Mouse (Mus musculus) CD4-positive, CD25-positive, alpha-beta regulatory T cell, adult 2 months (primary cell): ENCODE measurements at regions not wholly inside any gene's neighbourhood (a gene's known extent, or its start where the extent isn't known, plus 50 kb on each side); places are given as distances from the start of the nearest gene placed in this dataset.

Experiments
- DNase-seq: peaks from one replicate; pipeline ENCODE4 v3.0.0-alpha.2; 2012; ENCODE audit warnings: low read depth, low spot score

DNA sequence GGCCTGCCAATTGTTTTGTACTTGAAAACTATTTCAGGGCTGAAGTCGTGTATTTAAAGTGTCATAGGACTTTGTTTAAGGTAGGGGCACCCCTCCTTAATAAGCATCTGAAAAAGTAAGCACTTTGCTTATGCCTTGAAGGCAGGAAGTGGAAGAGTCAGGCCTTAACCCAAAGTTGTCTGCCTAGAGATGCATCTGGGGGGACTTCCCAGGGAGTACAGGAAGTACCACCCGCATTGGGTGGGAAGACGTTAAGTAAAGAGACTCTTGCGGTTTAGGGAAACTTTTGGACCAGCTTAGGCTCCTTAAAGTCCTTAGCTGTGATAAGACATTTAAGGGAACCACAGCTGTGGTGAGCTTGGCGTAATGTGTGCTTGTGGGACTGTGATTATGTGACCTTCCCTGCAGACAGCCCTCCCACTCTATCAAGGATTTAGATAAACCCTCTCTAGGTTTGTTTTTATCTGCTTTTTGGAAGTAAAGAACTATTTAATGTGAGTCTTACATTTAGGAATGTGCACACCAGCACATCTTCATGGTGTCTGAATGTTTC, 150.9 kb upstream of the Trib2 start:
- DNase-seq = peak; percentile 74

DNA sequence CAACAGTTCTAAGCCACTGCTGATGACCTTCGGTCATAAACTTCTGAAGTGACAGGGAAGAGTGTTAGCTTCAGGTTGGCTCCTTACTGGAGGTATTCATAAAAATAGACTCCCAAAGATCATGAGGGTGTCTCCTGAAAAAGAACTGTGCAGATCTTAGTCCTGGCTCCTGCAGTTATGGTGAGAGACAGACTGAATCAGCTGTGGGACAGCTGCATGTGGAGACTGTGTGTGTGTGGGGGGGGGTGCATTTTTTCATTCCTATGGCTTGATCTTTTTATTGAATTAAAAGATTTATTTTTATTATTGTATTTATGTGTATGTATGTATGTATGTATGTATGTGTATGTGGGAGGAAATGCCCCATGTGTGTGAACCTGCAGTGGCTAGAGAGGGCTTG, 149.9 kb upstream of the Trib2 start:
- DNase-seq = no peak

DNA sequence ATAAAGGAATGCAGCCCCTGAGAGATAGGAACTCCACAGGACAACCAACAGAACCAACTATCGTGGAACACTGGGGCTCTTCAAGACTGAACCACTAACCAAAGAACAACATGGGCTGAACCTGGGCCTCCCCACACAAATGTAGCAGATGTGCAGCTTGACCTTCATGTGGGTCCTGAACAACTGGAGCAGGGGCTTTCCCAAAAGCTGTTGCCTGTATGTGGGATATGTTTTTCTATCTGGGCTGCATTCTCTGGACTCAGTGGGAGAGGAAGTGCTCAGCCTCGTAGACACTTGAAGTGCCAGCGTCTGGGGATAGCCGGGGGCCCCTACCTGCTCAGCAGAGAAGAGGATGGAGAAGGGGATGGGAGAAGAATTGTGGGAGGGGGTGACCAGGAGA, 149.2 kb upstream of the Trib2 start:
- no peak for DNase-seq

DNA sequence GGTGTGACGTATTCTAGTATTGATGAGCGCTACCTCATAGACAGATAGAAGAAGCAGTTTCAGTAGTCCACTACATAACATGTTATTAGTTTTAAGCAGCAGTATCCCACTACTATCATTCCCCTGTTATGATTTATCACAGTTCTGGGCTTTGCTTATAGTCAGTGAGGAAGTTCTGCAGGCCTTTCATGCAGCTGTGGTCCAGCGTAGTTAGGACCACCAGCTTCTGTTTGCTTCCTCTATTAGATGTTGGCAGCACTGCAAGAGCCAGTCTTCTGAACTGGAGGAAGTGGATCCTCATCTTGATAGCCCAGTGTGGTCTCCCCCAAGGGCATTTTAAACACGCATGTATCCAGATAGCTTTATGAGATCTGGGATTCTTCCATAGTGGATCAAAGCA, 147.4 kb upstream of the Trib2 start:
- DNase-seq = no peak

DNA sequence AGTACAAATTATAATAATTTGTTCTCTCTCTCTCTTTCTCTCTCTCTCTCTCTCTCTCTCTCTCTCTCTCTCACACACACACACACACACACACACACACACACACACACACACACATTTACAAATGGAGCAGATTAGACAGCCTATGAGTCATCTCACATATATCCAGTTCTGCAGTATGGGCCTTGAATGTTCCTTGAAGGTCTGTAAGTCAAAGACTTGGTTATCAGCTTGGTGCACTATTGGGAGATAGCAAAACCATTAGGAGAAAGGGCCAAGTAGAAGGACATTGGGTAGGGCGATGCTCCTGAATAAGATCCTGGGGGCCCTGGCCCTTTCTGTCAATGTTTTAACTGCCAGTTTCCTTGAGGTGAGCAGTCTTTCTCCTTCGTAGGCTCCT, 145.1 kb upstream of the Trib2 start:
- DNase-seq = no peak

DNA sequence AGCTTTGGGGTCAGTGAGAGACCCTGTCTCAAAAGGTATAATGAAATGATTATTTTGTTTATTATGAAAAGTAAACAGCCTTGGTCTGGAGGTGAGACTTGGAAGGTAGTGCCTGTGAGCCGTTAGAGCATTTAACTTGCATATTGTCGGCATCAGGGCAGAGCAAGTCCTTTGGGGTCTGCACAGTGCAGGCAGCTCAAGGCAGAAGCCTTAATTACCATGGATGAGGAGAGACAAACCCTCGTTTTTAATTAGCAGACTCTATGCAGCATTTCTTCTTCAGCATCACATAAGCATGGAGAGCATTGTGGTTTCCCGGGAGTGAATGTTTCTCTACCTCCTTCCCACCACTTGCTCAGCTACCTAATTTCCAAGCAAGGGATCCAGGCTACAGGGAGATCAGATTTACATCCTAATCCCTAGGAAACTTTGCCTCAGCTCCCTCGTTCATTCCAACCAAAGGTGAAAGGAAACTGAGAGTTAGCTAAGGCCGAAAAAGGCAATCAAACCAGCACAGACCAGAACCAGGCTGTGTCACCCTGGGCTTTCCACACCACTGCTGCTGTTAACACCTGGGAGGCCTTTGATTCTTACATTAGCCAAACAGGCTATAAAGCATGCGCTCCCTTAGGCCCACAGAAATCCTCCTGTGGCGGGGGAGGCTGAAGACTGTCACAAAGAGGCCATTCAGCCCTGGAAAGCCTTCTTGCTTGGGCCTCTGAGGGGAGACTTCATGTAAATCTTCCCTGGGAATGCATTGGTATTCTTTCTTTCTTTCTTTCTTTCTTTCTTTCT, 120.9 kb upstream of the Trib2 start:
- no peak for DNase-seq

DNA sequence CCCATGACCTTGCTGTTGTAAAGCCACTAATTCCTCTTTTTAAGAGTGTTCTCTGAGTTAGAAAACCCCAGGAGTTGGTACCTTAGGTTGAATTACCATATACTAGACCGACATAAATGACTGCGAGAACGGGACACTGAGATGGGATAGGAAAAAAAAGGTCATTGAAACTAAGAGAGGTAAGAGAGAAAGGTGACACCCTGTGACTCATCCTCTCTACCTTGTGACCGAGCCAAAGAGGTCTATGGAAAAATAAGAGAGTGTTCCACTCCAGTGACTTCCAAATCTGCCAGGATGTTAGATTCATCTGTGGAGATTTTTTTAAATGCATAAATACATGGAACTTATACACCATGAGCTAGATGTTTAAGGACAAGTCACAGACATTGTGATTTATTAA, 115.3 kb upstream of the Trib2 start:
- peak; percentile 39 for DNase-seq

DNA sequence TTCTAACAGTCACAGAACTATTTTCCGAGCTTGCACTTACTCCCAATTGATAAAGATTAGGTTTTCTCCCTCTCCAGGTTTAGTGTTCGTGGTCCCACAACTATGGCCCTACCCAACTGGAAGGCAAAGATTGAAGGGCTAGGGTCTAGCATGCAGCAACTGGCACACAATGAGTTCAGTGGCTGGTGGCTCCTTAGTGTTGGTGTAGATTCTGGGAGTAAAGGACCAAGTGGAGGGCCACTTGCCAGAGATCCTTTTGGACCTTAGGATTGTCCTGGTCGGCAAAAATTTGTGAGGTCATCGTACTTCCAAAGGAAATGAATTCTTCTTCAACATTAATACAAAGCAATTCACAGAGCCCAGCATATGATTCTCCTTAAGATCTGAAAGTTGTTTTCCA, 114.8 kb upstream of the Trib2 start:
- no peak for DNase-seq

DNA sequence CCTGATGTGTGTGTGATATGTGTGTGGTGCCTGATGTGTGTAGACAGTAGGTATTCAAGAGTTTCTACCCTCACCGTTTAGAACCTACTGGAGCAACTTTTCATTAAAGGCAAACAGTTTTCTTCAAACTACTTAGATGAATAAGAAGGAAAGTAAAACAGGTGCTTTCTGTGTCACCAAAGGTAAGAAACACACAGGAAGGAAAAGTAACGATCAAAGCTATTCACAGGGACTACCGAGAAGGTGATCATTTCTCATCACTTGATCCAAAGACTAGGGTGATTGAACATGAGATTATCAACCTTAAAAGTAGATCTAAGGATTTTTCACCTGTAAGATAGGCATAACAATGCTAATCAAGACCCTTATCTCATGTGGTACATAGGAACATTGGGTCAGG, 113.4 kb upstream of the Trib2 start:
- peak; percentile 44 for DNase-seq

DNA sequence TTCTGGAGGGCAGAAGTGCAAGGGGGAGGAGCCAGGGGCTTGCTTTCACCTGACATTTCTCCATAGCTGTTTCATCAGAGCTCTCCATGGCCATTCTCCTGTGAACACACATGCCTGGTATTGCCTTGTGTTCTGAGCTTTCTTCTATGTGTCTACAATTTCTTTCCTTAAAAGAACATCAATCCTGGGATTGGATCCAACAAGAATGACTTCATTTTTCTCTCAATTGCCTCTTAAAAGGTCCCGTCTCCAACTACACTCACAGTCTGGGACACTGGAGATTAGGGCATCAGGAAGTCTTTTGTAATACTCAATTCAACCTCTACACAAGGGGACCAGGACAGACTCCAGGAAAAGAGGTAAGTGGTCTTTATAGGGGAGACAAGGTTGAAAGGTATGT, 112.8 kb upstream of the Trib2 start:
- DNase-seq = peak; percentile 10

DNA sequence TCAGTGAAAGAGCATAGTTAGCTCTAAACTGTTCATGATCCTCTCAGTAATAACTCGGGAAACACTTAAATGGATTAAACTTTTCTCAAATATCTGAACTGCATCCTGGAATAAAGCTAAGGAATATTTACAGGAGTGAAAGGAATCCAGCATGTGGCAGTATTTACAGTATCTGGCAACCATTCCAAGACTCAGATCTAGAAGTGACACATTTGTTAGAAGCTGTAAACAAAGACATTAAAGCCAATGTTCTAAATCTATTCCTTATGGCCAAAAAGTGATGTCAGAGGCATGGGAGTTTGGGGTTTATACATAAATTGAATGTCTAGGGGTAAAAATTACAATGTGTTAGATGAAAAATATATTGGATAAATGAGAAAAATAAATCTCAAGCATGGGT, 101.6 kb upstream of the Trib2 start:
- DNase-seq = no peak

DNA sequence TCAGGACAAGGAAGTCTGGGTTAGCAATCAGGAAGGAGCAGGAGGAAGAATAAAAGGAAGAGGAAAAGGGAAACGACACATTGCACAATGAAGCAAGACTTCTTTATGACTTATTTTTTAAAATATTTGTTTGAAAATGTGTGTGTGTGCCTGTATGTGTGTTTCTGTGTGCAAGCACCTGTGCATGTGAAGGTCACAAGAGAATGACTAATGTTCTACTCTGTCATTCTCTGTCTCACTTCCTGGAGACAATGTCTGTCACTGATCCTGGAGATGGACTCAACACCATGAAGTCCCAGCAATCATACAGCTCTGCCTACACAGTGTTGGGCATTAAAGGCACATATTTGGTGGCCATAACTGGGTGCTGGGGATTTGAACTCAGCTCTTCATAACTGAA, 96.2 kb upstream of the Trib2 start:
- DNase-seq = no peak

DNA sequence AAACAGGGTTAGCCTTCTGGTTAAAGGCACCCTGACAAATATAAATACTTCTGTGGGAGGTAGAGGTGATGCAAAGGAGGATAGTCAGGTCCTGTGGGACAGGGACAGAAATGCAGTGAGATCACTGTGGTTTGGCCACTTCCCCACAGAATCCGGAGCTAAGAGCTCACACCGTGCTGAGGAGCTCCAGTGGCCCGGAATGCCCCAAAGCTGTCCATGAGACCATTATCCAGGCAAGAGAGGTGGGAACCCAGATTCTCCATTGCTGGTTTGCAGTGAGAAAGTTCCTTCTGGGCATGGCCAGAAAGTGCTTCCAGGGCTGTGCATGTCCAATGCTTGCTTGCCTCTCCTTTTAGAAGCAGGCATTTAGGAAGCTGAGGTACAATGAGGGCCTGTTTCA, 95.8 kb upstream of the Trib2 start:
- DNase-seq = no peak

DNA sequence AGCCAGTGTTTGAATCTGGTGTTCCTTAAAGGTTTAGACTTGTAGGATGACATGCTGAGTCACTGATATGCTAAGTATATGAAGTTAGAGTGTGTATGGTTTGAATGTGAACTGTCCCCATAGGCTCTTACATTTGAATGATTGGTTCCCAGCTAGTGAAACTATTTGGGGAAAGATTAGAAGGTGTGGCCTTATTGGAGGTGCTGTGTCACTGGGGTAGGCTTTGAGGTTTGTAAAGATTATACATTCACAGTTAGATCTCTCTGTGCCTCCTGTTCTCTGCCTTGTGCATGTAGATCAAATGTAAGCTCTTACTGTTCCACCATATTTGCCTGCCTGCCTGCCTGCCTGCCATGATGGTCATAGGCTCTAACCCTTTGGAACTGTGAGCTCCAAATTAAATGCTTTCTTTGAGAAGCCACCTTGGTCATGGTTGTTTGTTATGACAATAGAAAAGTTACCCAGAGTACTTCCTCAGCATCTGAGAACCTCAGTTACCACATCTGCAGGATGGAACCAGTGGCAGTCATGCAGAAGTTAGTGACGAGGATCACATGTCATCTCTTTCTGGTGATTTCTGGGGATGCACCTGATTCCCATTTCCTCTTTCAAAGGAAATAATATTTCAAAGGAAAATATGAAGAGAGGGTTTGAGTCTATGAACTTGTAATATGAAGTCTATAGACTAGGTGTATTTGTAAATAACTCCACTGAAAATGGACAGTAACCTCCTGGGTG, 94.7 kb upstream of the Trib2 start:
- no peak for DNase-seq

DNA sequence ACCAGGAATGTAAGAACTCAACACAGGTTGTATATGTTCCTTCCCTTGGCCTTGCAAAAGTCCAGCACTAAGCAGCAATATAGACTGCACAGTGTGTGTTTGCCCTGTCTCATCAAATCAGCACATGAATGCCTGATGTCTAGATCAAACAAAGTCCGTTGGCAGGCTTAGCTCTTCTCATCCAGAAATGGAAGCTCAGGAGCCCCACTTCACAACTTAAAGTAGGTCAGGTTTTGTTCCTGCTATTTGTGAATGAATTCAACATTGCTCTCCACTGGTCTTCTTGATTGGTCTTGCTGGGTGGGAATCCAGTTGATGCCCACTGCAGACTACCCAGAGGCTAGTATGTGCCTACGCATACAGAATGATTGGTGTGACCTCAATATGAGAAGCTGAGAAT, 80.8 kb upstream of the Trib2 start:
- DNase-seq = no peak

DNA sequence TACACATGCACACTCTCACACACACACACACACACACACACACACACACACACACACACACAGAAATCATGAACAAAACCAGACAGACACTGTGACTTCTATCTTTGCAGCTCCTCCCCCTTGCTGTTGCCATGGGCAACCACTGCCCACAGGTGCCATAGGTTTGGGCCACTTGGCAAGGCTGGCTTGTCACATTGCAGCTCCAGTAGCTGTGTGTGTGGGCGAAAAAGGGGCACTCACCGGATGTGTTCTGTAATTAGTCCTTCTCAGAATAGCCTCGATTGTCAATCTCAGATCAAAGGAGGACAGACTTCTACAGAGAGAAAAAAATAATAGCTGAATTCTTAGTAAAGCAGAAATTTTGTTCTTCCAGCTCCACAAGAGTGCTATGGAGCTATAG, 79.8 kb upstream of the Trib2 start:
- DNase-seq = peak; percentile 79

DNA sequence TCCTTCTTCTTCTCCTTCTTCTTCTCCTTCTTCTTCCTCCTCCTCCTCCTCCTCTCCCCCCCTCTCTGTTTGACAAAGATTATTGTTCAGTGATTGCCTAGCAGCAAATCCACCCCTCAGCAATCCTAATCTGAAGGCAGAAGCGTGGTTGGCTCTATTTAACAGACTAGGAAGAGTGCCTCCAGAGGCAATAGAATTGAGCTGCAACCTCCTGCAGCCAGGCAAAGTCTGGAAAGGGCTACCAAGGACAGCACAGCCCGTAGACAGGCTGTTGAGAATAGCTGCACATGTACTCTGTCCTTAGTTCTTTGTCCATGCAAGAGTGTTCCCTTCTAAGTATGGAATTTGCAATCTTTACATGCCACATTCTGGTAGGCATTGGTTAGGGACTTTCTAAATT, 78.5 kb upstream of the Trib2 start:
- DNase-seq = peak; percentile 8

DNA sequence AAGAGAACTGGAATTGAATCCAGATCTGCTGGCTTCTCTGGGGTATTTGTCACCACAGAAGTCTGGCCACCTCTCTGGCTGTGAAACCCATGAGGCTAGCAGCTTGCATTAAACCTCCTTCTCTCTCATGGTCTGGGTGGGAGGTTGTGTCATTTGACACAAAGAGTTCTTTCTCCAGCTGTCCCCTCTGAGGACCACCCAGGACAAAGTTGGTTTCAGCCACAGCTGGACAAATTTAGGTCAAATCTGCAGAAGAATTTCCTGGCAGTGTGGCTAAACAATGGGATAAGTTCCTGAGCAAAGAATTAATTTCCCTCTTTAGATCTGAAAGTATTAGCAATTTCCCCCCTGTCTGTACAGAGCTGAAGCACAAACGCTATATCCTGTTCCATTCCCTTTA, 73.9 kb upstream of the Trib2 start:
- no peak for DNase-seq

DNA sequence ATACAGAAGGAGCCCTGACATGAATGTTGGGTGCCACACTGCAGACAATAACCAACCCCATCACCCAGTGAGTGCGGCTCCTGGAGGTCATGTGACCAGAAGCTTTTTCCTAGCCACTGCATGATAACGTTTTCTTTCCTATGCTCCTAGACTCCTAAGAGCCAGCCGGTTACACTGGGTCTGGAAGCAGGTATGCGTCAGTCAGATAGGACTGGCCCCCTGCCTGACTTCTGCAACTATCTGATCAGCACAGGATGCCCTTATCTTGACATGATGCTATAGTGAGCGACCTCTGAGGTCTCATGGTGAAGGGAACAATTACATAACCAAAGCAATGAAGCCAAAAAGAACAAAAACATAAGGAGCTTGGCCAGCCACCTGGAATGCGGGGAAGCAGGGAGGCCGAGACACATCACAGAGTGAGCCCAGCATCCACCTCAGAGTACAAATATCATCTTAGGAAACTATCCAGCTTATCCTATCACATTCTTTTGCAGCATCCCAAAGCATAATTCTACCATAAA, 63.2 kb upstream of the Trib2 start:
- no peak for DNase-seq
